Mouse (Mus musculus) liver, embryonic 11.5 days (tissue): ENCODE data around the gene Bcar1. TPM values are rescaled to one million over a fixed set of nuclear protein-coding genes. Genes with fewer than 3 reads are reported as not detected.

Experiments
- ATAC-seq: fragments of 200-750 bp; cut with Nextera tagmentation; replicated peaks from 2 replicates; pipeline ENCODE4 v1.8.0; 2017; ENCODE audit warnings: moderate number of reproducible peaks, mild to moderate bottlenecking, moderate TSS enrichment, moderate library complexity; ENCODE audit not compliant: low FRiP score
- DNase-seq: peaks from one replicate; pipeline ENCODE4 v3.0.0-alpha.2; 2017; ENCODE audit warnings: low spot score
- H3K27ac ChIP-seq: fragments of 300-500 bp; sonication (generic); 2 replicates; pipeline ENCODE4 v1.5.1; 2014; ENCODE audit warnings: mild to moderate bottlenecking, low read depth, low read length, control low read depth
- H3K27me3 ChIP-seq: fragments of 300-500 bp; sonication (generic); replicated peaks from 2 replicates; pipeline ENCODE4 v1.6.1; 2014; ENCODE audit warnings: low read length, mixed read lengths; ENCODE audit not compliant: control insufficient read depth, insufficient read depth
- H3K36me3 ChIP-seq: fragments of 300-500 bp; sonication (generic); 2 replicates; pipeline ENCODE4 v1.6.1; 2014; ENCODE audit warnings: mild to moderate bottlenecking, low read length, moderate library complexity, mixed read lengths; ENCODE audit not compliant: control insufficient read depth, insufficient read depth
- H3K4me1 ChIP-seq: fragments of 300-500 bp; sonication (generic); replicated peaks from 2 replicates; pipeline ENCODE4 v1.6.1; 2014; ENCODE audit warnings: low read length, mixed read lengths; ENCODE audit not compliant: control insufficient read depth, insufficient read depth
- H3K4me2 ChIP-seq: fragments of 300-500 bp; sonication (generic); 2 replicates; pipeline ENCODE4 v1.6.1; 2014; ENCODE audit warnings: mild to moderate bottlenecking, control low read depth, moderate library complexity
- H3K4me3 ChIP-seq: fragments of 300-500 bp; sonication (generic); 2 replicates; pipeline ENCODE4 v1.5.1; 2014; ENCODE audit warnings: low read depth, low read length, control low read depth
- H3K9ac ChIP-seq: fragments of 300-500 bp; sonication (generic); 2 replicates; pipeline ENCODE4 v1.6.1; 2014; ENCODE audit warnings: low read depth, low read length, control low read depth
- H3K9me3 ChIP-seq: fragments of 300-500 bp; sonication (generic); 2 replicates; pipeline ENCODE4 v1.6.1; 2016; ENCODE audit warnings: low read length, inconsistent platforms, mixed read lengths; ENCODE audit not compliant: control insufficient read depth
- whole genome bisulfite sequencing: fragments of 180-500 bp; shearing (Covaris S2); extraction: QIAGEN DNeasy Blood & Tissue Kit; methylation state at CpG from one replicate; pipeline ENCODE4 v1.1.7; 2014; 5-methylcytosine and 5-hydroxymethylcytosine counted together
- polyA plus RNA-seq: library from polyadenylated mRNA; unstranded; fragments of >200 nt; fragmentation: Nextera tagmentation; extraction: Ambion mirVana; gene quantifications from 2 replicates; pipeline ENCODE4 v1.2.1, GENCODE M21; 2014

The Bcar1 gene
- polyA plus RNA-seq, 1 experiment from 2014 or later, result 27.8 TPM

GRCm38 (mm10) chr8:111710777-111711485 lies 32.7 kb downstream of the Bcar1 start:
- Histone ChIP-seq H3K27ac (no peak overlapping the region), H3K9me3 (no peaks in the 10 kb centered on the region), H3K4me3 (no peak overlapping the region), H3K4me2 (no peak overlapping the region), H3K9ac (no peak overlapping the region), H3K36me3 (peaks cover 16% of the 10 kb centered on the region), H3K4me1 (no peaks in the 10 kb centered on the region), H3K27me3 (no peaks in the 10 kb centered on the region)
- no peak for DNase-seq
- WGBS, result 91% methylated on average over 20 of the region's 20 CpGs
- no peak for ATAC-seq

- Histone ChIP-seq H3K4me3 (no peak overlapping the region), H3K9ac (no peak overlapping the region), H3K27me3 (no peaks in the 10 kb centered on the region), H3K27ac (peak overlapping the region; percentile 57), H3K4me1 (peaks cover 2% of the 10 kb centered on the region; the same call in 1 of the 2 replicates), H3K4me2 (no peak overlapping the region), H3K36me3 (peaks cover 15% of the 10 kb centered on the region), H3K9me3 (no peaks in the 10 kb centered on the region)
- WGBS, result 79% methylated on average over 1 of the region's 1 CpGs
- ATAC-seq, result no peak
- no peak for DNase-seq
Measured at GRCm38 (mm10) chr8:111709223-111709622, 34.4 kb downstream of the Bcar1 start.

GRCm38 (mm10) chr8:111708265-111708664 lies 35.3 kb downstream of the Bcar1 start:
- H3K36me3 ChIP-seq, result peaks cover 8% of the 10 kb centered on the region
- no peaks in the 10 kb centered on the region for H3K27me3 ChIP-seq
- H3K4me3 ChIP-seq, result no peak overlapping the region
- DNase-seq, result no peak
- H3K9ac ChIP-seq, result no peak overlapping the region
- H3K4me2 ChIP-seq, result no peak overlapping the region
- H3K9me3 ChIP-seq, result no peaks in the 10 kb centered on the region
- WGBS, result 71% methylated on average over 6 of the region's 6 CpGs
- H3K4me1 ChIP-seq, result peaks cover 2% of the 10 kb centered on the region; the same call in 1 of the 2 replicates
- peak overlapping the region; percentile 57; the same call in 1 of the 2 replicates for H3K27ac ChIP-seq
- no peak for ATAC-seq

GRCm38 (mm10) chr8:111705699-111706098 lies 37.9 kb downstream of the Bcar1 start:
- H3K4me3 ChIP-seq, result no peak overlapping the region
- no peak overlapping the region for H3K9ac ChIP-seq
- H3K4me1 ChIP-seq, result peaks cover 2% of the 10 kb centered on the region; the same call in 1 of the 2 replicates
- H3K27ac ChIP-seq, result no peak overlapping the region; the same call in 1 of the 2 replicates
- no peak overlapping the region for H3K4me2 ChIP-seq
- 65% methylated on average over 5 of the region's 5 CpGs for WGBS
- H3K9me3 ChIP-seq, result no peaks in the 10 kb centered on the region
- H3K36me3 ChIP-seq, result no peaks in the 10 kb centered on the region; the same call in 1 of the 2 replicates
- no peaks in the 10 kb centered on the region for H3K27me3 ChIP-seq
- DNase-seq (no peak), ATAC-seq (no peak)

- ATAC-seq (peak; percentile 63), DNase-seq (no peak)
- Histone ChIP-seq H3K27me3 (no peaks in the 10 kb centered on the region), H3K4me3 (no peak overlapping the region), H3K9ac (no peak overlapping the region), H3K27ac (peak overlapping the region; percentile 33; the same call in 1 of the 2 replicates), H3K4me1 (peaks cover 2% of the 10 kb centered on the region; the same call in 1 of the 2 replicates), H3K36me3 (no peaks in the 10 kb centered on the region), H3K4me2 (no peak overlapping the region), H3K9me3 (no peaks in the 10 kb centered on the region)
- WGBS, result 25% methylated on average over 3 of the region's 3 CpGs
Measured at GRCm38 (mm10) chr8:111705222-111705621, 38.4 kb downstream of the Bcar1 start.

GRCm38 (mm10) chr8:111704585-111704984 lies 39.0 kb downstream of the Bcar1 start:
- Histone ChIP-seq H3K4me3 (no peak overlapping the region), H3K9ac (no peak overlapping the region), H3K36me3 (no peaks in the 10 kb centered on the region), H3K27ac (peak overlapping the region; percentile 33; the same call in 1 of the 2 replicates), H3K4me1 (peaks cover 2% of the 10 kb centered on the region; the same call in 1 of the 2 replicates), H3K27me3 (no peaks in the 10 kb centered on the region), H3K4me2 (no peak overlapping the region), H3K9me3 (no peaks in the 10 kb centered on the region)
- WGBS, result 85% methylated on average over 12 of the region's 12 CpGs
- no peak for ATAC-seq
- DNase-seq, result no peak

- Histone ChIP-seq H3K4me3 (no peak overlapping the region), H3K36me3 (no peaks in the 10 kb centered on the region), H3K27ac (no peak overlapping the region), H3K27me3 (no peaks in the 10 kb centered on the region), H3K9ac (no peak overlapping the region), H3K9me3 (no peaks in the 10 kb centered on the region), H3K4me1 (peaks cover 2% of the 10 kb centered on the region; the same call in 1 of the 2 replicates), H3K4me2 (no peak overlapping the region)
- no peak for DNase-seq
- 77% methylated on average over 9 of the region's 9 CpGs for WGBS
- ATAC-seq, result no peak
Measured at GRCm38 (mm10) chr8:111701380-111701779, 42.2 kb downstream of the Bcar1 start.

- H3K9ac ChIP-seq, result no peak overlapping the region
- H3K27me3 ChIP-seq, result no peaks in the 10 kb centered on the region
- H3K4me1 ChIP-seq, result peaks cover 2% of the 10 kb centered on the region; the same call in 1 of the 2 replicates
- H3K27ac ChIP-seq, result no peak overlapping the region
- no peak for DNase-seq
- no peak for ATAC-seq
- H3K4me2 ChIP-seq, result no peak overlapping the region
- no peaks in the 10 kb centered on the region for H3K9me3 ChIP-seq
- H3K4me3 ChIP-seq, result no peak overlapping the region
- WGBS, result 87% methylated on average over 5 of the region's 5 CpGs
- H3K36me3 ChIP-seq, result no peaks in the 10 kb centered on the region
Measured at GRCm38 (mm10) chr8:111700740-111701139, 42.9 kb downstream of the Bcar1 start.

- Histone ChIP-seq H3K4me1 (peaks cover 2% of the 10 kb centered on the region; the same call in 1 of the 2 replicates), H3K4me2 (no peak overlapping the region)
Measured at GRCm38 (mm10) chr8:111700201-111700600, 43.4 kb downstream of the Bcar1 start.

More at GRCm38 (mm10) chr8:111700201-111700600, 43.4 kb downstream of the Bcar1 start:
- H3K36me3 ChIP-seq, result no peaks in the 10 kb centered on the region
- no peak for ATAC-seq
- no peak overlapping the region for H3K9ac ChIP-seq
- H3K4me3 ChIP-seq, result no peak overlapping the region
- no peaks in the 10 kb centered on the region for H3K27me3 ChIP-seq
- H3K9me3 ChIP-seq, result no peaks in the 10 kb centered on the region
- WGBS, result 73% methylated on average over 3 of the region's 3 CpGs
- DNase-seq, result no peak
- no peak overlapping the region for H3K27ac ChIP-seq
